In genomic region chr9:90823574-90824280, GRCm38 (mm10) we compare ENCODE assay signal across 11 mouse cellular contexts.
DNase-seq lines count a peak whose midpoint lies in the region; ATAC-seq and TF ChIP-seq lines count a peak whose summit lies in the region.
"Had no signal": no experiment of that assay in that cellular context is flagged by ENCODE, and none has a peak within 500 bp of the region (broad histone marks: within the 10 kb centered on the region; RNA-seq: fewer than 3 reads in every experiment).

No protein-coding gene starts in this region.

- no peaks in the 10 kb centered on the region for H3K27me3 ChIP-seq in intestine, postnatal 0 days (replicated peaks; ENCODE audit: control insufficient read depth, insufficient read depth, low read length)
- H3K27me3 ChIP-seq in intestine, embryonic 16.5 days (replicated peaks; ENCODE audit: control insufficient read depth, insufficient read depth, low read length), result no peaks in the 10 kb centered on the region
- H3K27me3 ChIP-seq in neural tube, embryonic 11.5 days (ENCODE audit: control insufficient read depth, insufficient read depth, low read length), result no peaks in the 10 kb centered on the region
- H3K27me3 ChIP-seq in embryonic facial prominence, embryonic 13.5 days, result no peaks in the 10 kb centered on the region; the same call in 1 of the 2 replicates
- H3K27me3 ChIP-seq: forebrain, embryonic 13.5 days had no signal

- 80% methylated on average over 4 of the region's 4 CpGs for WGBS in intestine, postnatal 0 days
- WGBS in intestine, embryonic 16.5 days, result 85% methylated on average over 4 of the region's 4 CpGs
- WGBS in neural tube, embryonic 11.5 days, result 45% methylated on average over 4 of the region's 4 CpGs
- WGBS in embryonic facial prominence, embryonic 13.5 days, result 30% methylated on average over 4 of the region's 4 CpGs

- H3K4me3 ChIP-seq in intestine, postnatal 0 days (ENCODE audit: low read depth, low read length), result no peak overlapping the region
- no peak overlapping the region for H3K4me3 ChIP-seq in intestine, embryonic 16.5 days (ENCODE audit: low read length)
- no peak overlapping the region for H3K4me3 ChIP-seq in neural tube, embryonic 11.5 days (ENCODE audit: low read depth, low read length)
- no peak overlapping the region for H3K4me3 ChIP-seq in embryonic facial prominence, embryonic 13.5 days
- H3K4me3 ChIP-seq: forebrain, embryonic 13.5 days had no signal

- H3K4me1 ChIP-seq in intestine, postnatal 0 days (replicated peaks; ENCODE audit: control insufficient read depth, insufficient read depth, low read length), result no peaks in the 10 kb centered on the region
- H3K4me1 ChIP-seq in intestine, embryonic 16.5 days (ENCODE audit: control insufficient read depth, insufficient read depth, low read length), result no peaks in the 10 kb centered on the region
- H3K4me1 ChIP-seq in neural tube, embryonic 11.5 days (ENCODE audit: control insufficient read depth, insufficient read depth, low read length), result no peaks in the 10 kb centered on the region
- H3K4me1 ChIP-seq in embryonic facial prominence, embryonic 13.5 days, result no peaks in the 10 kb centered on the region
- H3K4me1 ChIP-seq: forebrain, embryonic 13.5 days had no signal

- no peak overlapping the region for H3K27ac ChIP-seq in intestine, postnatal 0 days (ENCODE audit: low read depth, low read length)
- no peak overlapping the region for H3K27ac ChIP-seq in intestine, embryonic 16.5 days (ENCODE audit: low read length)
- no peak overlapping the region for H3K27ac ChIP-seq in neural tube, embryonic 11.5 days (ENCODE audit: low read depth, low read length)
- H3K27ac ChIP-seq in embryonic facial prominence, embryonic 13.5 days, result no peak overlapping the region
- H3K27ac ChIP-seq: forebrain, embryonic 13.5 days had no signal

- no peaks in the 10 kb centered on the region for H3K36me3 ChIP-seq in intestine, postnatal 0 days (ENCODE audit: control insufficient read depth, insufficient read depth)
- no peaks in the 10 kb centered on the region for H3K36me3 ChIP-seq in intestine, embryonic 16.5 days (ENCODE audit: control insufficient read depth, insufficient read depth, low read length)
- no peaks in the 10 kb centered on the region for H3K36me3 ChIP-seq in neural tube, embryonic 11.5 days (ENCODE audit: control insufficient read depth, insufficient read depth, low read length)
- H3K36me3 ChIP-seq in embryonic facial prominence, embryonic 13.5 days, result no peaks in the 10 kb centered on the region

- ATAC-seq in intestine, postnatal 0 days, result no peak
- no peak for ATAC-seq in intestine, embryonic 16.5 days
- ATAC-seq in neural tube, embryonic 11.5 days (ENCODE audit: insufficient read depth, low FRiP score, low TSS enrichment), result no peak
- ATAC-seq in embryonic facial prominence, embryonic 13.5 days (ENCODE audit: insufficient number of reproducible peaks, insufficient read depth, low FRiP score, low TSS enrichment, low read depth), result no peak
- ATAC-seq: forebrain, embryonic 13.5 days had no signal

- H3K4me2 ChIP-seq in intestine, postnatal 0 days (replicated peaks; ENCODE audit: low read depth), result no peak overlapping the region
- H3K4me2 ChIP-seq in intestine, embryonic 16.5 days (ENCODE audit: low read depth, low read length), result no peak overlapping the region
- H3K4me2 ChIP-seq in neural tube, embryonic 11.5 days (ENCODE audit: low read depth), result no peak overlapping the region
- peak overlapping the region; percentile 27 for H3K4me2 ChIP-seq in embryonic facial prominence, embryonic 13.5 days
- H3K4me2 ChIP-seq: forebrain, embryonic 13.5 days had no signal

- no peak overlapping the region for H3K9ac ChIP-seq in intestine, postnatal 0 days (ENCODE audit: low read depth, low read length)
- H3K9ac ChIP-seq in intestine, embryonic 16.5 days (ENCODE audit: low read depth, low read length), result no peak overlapping the region
- no peak overlapping the region for H3K9ac ChIP-seq in neural tube, embryonic 11.5 days (ENCODE audit: low read length)
- H3K9ac ChIP-seq in embryonic facial prominence, embryonic 13.5 days, result no peak overlapping the region
- H3K9ac ChIP-seq: forebrain, embryonic 13.5 days had no signal

- no peaks in the 10 kb centered on the region for H3K9me3 ChIP-seq in intestine, postnatal 0 days (ENCODE audit: control insufficient read depth)
- H3K9me3 ChIP-seq in intestine, embryonic 16.5 days (ENCODE audit: control insufficient read depth, low read length), result no peaks in the 10 kb centered on the region
- no peaks in the 10 kb centered on the region for H3K9me3 ChIP-seq in neural tube, embryonic 11.5 days (ENCODE audit: control insufficient read depth, low read length)
- no peaks in the 10 kb centered on the region for H3K9me3 ChIP-seq in embryonic facial prominence, embryonic 13.5 days
- H3K9me3 ChIP-seq: forebrain, embryonic 13.5 days had no signal

- TF ChIP-seq CTCF in intestine, postnatal 0 days (IDR thresholded peaks at IDR 0.05; ENCODE audit: low read depth), result peak; percentile 3; the same call in 1 of the 2 replicates

- peak; percentile 32 for DNase-seq in neural tube, embryonic 11.5 days (ENCODE audit: low spot score)
- DNase-seq in neural tube, embryonic 10.5 days (ENCODE audit: extremely low spot score, low spot score), result no peak
- no peak for DNase-seq in cerebellum, postnatal 4 days (ENCODE audit: low spot score in 2 of 2)
- no peak for DNase-seq in right cerebral cortex, postnatal 25 days
- DNase-seq: cerebellum, adult 9-11 months; kidney, postnatal 14 days; thymus, postnatal 4 days had no signal
